Mouse (Mus musculus) cerebellum, postnatal 4 days (tissue): ENCODE results near the gene Dusp22.

ENCODE experiments used
- DNase-seq, 2 experiments: peaks; one replicate each; pipeline ENCODE4 v3.0.0; 2022; ENCODE audit warnings: low spot score in 2 of 2, mixed read lengths in 1 of 2

Gene Dusp22

DNA sequence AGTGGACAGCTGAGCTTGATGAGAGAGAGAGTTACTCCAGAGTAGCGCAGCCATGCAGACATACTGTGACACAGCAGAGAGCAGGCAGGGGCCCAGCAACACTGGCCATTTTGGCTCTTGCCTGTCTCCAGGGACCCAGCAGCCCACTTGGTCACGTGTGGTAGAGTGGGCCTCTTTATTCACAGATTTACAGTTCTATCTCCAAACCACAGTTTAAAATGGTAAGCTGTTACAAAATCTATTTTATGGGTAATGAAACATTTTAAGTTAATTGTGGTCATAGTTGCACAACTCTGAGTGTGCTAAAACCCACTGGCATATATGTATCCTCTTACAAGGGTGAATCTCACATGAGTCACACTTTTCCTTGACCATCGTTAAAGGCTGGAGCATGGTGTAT is 9.5 kb downstream of the Dusp22 start:
- DNase-seq = peak in 1 of 2 experiments; percentile 12

DNA sequence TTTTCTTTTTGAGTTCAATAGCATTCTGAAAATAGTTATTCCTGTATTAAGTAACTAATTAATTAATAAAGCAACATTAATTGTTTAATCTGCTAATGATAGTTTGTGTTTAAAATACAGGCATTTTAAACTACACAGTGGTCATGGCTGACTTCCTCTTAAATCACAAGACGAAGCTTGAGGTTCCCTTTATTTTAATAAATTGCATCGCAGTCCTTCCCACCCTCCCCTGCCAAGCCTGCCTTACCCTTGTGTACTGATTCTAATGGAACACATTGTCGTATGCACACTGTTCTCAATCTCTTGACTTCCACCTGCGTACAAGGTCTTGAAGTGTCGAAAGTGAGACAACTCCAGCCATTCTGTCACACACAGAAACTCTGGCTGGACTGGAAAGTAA is 14.1 kb downstream of the Dusp22 start:
- no peak for DNase-seq

DNA sequence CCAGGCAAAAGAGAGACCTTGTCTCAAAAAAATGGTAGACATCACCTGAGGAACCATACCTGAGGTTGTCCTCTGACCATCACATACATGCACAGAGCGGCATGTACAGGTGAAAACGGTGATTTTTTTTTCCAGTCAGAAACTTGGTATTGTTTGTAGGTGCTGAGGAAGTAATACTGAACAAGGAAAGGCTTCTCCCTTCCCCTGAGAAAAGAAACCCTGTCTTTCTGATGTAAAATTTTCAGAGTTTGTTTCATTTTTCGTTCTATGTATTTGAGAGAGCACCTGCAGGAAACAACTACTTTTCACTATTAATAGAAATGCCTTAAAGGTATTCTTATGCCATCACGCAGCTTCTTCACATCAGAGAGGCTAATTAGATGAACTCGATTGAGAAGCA is 19.0 kb downstream of the Dusp22 start:
- no peak for DNase-seq

DNA sequence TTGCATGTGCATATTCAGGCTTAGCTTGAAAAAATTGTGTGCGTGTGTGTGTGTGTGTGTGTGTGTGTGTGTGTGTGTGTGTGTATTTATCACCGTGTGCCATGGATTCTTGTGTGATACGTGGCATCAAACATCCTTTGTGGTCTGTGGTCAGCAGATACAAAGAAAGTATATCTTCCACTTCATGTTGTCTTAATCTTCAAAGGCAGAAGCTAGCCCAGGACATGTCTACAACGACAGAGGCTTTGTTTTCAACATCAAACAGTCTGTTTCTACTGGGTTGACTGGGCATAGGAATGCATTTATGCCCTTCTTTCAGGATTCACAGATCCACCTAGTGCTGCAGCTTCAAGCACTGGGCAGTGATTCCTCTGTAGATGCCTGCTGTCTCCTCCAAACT is 22.1 kb downstream of the Dusp22 start:
- no peak for DNase-seq

DNA sequence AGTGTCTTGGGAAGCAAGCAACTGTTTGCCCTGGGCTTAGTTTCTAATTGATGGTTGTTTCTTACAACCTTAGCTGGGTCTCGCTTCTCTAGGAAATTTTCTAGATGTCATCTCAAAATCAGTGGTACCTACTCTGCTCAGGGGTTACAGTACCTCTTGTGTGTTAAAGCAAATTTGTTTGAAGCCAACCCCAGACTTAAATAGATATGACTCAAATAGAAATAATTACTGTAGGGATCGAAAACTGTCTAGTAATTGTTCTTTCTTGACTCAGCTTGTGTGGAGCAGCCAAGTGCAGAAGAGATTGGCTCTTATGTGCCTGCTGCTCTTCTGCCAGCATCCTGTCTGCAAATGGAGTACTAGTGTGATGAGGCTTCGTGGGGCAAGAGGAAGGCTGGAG is 22.5 kb downstream of the Dusp22 start:
- DNase-seq = no peak

DNA sequence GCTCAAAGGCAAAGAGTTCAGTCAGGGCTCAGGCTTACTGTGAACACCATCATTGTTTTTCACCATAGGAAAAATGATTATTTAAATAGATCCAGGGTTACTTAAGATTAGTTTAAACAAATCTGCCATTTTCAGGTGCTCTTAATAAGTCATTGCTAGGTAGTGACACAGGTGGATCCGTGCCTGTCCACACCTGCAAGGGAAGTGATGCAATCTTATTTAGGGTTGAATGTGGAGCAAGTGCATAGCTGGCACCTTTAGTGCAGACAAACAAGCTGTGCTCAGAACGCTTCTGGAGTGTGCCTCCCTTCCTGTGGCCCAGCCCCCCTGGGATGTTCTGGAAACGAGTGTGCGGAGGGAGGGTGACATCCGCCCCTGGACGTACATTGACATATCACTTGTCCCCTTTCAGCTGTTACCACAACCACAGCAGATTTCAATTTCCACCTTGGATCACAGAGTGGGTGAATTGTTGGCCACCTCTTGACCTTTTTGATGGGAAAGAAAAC is 24.9 kb downstream of the Dusp22 start:
- DNase-seq = no peak

DNA sequence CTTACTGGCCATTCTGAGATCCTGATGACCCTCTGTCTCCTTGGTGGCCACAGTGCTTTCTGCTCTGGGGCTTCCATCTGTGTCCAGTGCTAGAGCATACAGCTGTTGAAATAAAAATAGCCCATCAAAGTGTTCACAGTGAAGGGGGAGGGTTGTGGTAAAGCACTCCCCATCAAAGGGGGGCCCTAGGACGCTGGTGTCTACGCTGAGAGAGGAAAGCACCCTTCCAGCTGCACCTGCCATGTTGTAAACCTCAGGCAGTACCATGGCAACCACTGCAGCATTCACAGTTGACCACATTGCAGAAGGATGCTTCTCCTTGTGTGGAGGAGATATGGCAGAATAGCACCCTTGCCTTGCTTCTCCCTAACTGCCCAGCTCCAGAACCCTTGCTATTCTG is 26.2 kb downstream of the Dusp22 start:
- no peak for DNase-seq

DNA sequence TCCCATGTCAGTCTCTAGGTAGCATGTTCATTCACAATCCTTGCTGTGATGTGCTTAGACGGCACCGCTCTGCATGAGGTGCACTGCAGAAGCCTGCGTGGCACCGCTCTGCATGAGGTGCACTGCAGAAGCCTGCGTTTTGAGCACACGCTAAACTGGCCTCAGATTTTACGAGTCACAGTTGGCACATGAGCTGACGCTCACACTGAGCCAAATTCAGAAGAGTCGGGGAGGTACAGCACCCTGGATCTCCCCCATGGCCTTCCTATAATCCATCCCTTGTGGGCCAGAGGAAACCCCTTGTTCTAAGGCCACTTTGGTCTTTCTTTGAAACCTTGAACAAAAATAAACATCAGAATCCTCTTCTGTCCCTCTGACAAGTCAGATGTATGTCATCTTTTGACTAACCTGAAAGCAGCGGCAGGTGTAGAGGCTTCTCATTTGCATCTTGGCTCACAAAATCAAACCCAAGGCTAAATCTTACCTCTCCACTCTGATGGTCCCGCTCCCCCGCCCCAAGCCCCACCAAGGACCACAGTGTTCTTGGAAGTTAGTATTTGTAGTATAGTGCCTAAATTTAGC is 28.3 kb downstream of the Dusp22 start:
- no peak for DNase-seq

DNA sequence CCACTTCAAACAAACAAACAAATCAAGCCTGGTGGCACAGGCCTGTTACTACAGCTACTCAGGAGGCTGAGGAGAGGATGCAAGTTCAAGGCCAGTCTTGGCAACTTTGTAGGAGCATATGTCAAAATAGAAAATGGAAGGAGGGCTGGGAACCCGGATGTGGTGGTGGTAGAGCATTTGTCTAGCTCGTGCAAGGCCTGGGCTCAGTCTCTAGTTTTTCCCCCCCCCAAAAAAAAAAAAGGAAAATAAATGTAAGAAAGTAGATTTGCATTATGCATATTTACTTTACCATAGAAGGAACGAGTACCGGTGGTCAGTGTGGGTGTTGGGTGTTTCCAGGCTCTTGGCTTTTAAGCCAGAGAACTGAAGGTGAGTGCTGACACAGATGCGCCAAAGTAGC is 29.7 kb downstream of the Dusp22 start:
- no peak for DNase-seq

DNA sequence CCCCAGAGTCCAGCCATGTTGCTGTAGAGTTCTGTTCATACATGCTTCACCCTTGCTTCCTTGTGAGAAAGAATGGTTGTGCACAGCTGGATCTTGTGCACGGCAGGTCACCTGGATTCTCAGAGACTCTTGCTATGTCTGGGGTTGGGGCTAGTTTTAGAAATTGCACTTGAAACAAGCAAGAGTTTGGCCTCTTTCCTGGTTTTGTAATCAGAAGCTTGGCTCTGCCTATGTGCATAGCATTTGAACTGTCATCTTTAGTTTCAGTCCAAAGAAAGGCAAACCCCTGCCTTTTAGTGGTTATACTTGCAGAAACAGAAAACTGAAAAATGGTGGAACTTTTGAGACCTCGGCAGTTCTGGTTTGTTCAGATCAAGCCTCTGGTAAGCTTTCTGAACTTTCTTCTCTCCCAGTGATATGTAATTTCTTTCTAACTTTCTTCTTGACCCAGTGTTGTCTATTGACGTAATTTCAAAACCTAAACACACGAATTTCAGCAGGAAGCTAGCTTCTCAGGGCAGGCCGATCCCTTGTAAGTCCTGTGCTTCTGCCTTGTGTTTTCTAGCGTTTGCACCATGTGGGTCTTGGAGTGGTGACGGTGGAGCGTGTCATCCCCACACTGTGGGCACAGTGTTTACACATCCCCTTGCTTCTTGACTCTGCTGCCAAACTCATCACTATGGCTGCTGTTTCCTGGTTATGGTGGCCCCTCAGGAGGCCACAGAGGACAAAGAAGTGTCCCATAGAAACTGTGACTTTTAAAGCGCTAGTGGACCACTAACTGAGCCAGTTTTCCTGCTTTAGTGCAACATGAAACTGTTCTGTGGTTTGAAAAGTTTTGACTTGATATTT is 31.9 kb downstream of the Dusp22 start:
- DNase-seq = no peak

DNA sequence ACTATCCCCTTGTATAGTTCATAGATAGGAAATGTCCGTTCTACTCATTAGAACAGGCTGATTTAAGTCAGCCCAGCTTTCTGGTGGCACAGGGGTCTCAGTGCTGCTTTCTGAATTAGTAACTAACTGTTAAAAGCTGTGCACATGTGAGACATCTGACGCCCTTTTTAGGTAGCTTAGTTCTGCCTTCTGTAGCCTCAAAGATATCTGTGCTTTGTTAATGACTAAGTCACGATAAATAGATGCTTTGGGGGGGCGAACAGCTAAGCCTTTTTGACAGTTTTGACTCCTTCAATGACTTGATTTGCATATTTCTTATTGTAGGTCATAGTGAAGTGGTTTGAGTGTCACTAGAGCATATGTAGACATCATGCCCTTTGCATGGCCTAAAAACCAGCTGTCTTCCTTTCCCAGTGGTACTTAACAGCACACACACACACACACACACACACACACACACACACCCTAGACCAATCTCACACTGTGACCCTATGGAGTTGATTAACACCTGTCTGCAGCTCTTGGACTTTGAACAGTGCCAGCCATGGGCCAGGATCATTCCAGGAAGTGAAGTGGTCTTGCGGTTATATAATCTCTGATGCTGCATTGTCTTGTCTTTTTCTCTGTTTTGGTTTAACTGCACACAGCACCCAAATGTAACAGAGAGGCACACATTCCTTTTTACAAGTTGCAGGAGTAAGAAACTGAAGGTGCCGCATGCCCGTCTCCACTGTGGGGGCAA is 33.0 kb downstream of the Dusp22 start:
- no peak for DNase-seq

DNA sequence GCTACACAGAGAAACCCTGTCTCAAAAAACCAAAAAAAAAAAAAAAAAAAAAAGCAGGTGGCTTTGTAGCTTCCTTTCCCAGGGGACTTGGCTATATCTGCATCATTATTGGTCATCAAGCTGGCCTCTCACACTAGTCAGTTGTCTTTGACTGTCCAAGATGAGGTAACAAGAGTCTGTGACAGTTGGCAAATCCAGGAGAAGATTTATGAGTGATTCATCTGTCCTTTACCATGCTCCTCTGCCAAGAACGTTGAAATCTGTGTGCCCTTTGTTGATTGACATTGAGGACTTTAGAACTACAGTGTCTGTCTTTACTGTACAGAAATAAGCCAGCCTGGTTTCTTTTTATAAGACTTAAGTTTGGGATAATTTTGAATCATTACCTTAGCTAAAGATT is 35.4 kb downstream of the Dusp22 start:
- no peak for DNase-seq

DNA sequence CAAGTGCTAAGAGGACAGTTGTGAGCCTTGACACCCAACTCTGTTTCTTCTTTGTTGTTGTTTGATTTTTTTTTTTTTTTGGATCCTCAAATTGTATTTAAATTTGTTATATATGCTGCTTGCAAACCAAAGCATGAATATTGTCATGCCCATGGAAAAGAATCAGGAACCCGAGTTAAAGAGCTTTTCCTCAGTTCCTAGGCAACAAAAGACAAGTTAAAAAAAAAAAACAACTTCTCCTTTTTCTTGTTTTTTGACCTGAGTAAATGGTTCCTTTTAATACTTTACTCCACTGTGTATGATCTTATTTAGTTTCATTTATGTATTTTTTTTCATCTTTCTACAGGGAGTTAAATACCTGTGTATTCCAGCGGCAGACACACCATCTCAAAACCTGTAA is 36.1 kb downstream of the Dusp22 start:
- no peak for DNase-seq

DNA sequence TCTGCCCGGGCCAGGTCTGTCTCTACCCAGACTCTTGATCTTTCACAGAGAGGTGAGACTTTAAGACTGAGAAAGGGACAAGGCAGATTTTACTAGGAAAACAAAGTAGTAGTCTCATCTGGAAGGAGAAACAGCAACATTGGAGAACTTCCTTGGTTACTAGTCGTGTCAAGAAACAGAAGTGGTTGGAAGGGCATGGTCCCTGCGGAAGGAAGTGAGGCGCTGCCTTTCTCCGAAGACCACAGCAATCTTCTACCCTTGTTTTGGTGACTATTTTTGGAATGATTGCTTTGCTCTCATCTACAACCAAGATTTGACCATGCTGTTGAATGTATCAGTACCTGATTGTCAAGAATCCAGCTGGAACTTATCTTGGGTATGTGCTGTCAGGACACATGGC is 38.1 kb downstream of the Dusp22 start:
- no peak for DNase-seq

DNA sequence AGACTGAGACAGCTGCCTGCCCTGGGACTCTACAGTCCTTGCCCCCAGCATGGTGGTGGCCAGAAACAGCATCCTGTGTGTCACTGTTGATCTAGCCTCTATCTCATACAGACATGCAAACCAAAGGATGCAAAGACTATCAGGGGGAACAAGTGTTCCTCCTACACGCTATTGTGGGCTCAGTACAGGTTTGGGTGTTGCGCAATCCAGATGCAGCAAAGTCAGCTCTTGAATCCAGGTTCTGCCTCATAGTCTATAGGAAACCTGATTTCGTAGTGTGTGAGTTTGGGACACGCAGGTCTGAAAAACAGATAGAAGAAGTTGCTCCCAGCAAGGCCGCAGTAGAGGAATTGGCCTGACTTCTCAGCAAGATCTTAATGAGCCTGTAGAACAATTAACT is 42.9 kb downstream of the Dusp22 start:
- no peak for DNase-seq

DNA sequence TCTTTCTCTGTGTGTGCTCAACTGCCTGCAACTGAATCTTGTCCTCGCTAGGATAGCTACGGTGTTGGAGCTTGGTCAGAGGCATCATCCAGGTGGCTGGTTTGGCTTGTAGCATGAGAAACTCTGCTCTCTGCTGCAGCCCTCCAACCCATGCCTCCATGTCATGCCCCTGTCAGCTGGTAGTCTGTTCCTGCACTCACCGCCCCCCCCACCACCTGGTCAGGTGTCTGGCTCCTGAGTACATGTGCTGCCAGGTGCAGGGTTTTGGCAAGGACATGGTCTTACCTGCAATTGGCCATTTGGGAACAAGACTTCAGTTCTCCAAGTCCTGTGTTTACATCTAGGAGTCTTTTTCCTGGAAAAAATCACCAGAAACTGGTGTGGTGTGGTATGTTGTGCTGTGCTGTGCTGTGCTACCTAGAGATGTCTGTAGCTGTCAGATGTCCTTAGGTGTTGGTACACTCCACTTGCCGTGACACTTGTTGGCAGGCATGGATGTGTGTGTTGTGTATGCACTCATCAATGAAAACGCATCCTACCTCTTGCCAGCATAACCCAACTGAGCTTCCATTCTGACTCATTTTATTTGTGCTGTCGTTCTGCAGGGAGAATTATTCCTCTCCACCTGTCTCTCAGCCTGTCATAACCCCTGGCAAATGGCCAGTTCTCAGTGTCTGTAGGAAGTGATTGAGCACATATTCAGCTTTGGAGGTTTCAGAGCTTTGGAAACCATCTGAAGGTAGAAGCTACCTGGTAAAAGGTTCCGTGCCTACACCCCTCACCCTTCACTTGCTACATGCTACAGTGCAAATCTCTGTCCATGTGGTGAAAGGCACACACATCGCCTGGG is 44.7 kb downstream of the Dusp22 start:
- DNase-seq = no peak

DNA sequence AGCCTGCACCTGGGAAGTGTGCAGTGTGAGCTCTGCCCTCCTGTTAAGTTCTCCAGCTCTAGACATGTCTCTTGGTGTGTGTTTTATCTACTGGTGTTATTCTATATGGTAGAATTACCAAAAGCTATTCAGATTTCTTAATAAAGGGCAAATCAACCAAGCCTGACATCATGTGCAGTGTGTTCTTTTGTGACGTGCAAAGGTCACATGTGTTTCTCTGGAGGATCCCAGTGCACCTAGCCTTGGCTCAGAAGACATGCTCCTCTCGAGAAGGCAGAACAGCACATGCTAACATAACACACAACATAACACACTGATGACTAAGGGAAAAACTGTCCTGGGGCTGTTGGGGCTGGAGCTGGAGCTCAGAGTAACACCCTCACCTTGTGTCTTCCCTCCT is 51.3 kb downstream of the Dusp22 start:
- DNase-seq = no peak

DNA sequence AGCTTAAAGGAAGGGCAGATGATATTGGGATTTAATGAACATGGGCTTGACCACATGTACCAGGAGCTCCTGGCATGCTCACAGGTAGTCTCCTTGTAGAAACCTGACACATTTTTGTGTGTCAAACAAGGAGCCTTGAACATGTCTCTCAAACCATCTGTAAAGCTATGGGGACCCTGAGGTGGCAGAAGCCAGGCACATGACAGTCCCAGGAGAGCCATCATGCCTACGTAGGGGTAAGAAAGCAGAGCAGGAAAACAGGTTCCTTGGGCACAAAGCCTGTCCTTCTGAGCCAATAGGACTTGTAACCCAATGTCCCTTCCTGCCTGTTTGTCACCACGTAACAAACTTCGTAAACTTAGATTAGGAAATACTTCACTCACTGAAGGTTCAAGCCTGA is 51.9 kb downstream of the Dusp22 start:
- no peak for DNase-seq

DNA sequence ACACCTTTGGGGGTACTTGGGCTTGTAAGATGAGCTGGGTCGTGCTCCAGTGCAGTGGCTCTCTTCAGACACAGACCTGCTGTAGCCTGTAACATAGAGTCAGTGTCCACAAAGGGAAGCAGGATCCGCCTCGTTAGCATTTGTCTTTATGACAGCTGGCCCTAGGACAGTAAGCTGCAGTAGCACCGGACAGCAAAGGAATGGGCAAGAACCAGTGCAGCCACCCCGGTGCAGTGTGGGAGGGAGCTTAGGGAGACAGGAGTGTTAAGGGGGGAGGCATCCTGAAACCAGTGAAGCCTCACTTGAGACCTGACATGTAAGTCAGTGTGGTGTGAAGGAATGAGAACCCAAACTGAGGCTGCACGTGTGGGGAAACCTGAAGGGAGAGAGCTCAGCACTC is 52.5 kb downstream of the Dusp22 start:
- no peak for DNase-seq

DNA sequence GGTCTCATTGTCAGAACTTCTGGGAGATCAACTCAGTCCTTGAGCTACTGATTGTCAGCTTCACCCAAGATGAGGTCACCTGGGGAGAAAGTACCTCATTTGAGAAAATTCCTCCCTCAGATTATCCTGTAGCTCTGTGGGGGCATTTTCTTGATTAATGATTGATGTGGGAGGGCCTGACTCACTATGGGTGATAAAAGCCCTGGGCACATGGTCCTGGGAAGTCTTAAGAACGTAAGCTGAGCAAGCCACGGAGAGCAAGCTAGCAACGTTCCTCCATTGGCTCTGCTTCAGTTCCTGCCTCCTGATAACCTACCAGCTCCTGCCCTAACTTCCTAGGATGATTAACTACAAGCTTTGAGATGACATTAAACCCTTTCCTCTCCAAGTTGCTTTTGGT is 53.8 kb downstream of the Dusp22 start:
- no peak for DNase-seq

DNA sequence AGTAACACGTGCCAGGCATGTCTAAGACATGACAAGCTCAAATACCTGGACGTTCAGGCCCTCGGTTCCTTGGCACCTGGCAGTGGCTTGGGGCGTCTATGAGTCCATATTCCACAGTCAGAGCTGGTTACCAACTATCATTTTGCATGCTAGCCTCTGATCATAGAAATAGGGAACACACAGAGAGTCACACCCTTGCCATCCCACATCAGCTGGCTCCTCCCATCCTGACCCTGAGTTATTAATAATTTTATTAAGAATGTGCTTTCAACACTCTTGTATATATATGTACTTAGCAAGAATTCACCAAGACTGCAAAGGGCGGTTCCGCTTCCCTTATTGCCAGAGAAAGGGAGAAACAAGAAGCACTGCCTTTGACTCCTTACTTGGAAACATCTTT is 54.8 kb downstream of the Dusp22 start:
- DNase-seq = no peak

DNA sequence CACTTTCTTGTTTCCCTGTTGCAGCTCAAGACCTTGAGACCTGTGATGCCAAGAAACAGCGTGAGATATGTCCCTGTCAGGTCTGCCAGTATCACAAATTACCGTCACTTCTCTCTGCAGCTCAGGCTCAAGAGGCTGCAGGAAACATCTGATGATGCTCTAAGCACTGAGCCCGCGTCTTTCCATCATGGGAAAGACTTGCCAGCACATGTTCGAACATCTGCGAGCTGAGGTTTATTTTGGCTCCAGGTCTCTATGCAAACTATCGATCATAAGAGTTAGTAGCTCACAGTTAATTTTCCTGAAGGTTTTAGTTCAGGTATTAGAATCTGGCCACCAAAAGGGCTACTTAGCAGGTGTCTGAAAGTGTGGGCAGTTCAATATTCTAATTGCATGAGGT is 55.3 kb downstream of the Dusp22 start:
- no peak for DNase-seq
